ENCODE assay signal across 8 mouse cellular contexts in the genomic region with DNA sequence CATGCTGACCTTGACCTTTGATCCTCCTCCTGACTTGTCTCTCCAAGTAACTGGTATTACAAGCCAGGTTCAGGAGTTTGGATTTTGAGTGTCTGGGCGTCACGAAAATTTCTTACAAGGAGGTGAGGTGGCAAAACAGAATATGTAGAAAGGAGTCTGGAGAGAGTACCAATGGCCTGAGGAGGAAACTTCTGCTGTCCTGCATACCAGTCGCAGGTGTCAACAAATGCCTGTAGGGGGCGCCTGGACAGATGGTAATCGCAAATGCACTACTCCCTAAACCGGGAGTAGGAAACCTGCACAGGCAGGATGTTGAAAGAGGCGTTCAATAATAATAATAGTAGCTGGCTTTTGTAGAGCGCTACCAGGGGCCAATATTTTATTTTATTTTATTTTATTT. TPM values are rescaled to one million over a fixed set of nuclear protein-coding genes. Genes with fewer than 3 reads are reported as not detected.
DNase-seq lines count a peak whose midpoint lies in the region; ATAC-seq and TF ChIP-seq lines count a peak whose summit lies in the region.

No protein-coding gene starts in this region.

- H3K4me2 ChIP-seq in heart, embryonic 11.5 days = no peak overlapping the region

- TF ChIP-seq CTCF in thymus, adult 2 months (IDR thresholded peaks at IDR 0.05; ENCODE audit: borderline replicate concordance, control insufficient read depth, extremely low read depth, insufficient read depth, low read length, poor library complexity) = no peak

- H3K9me3 ChIP-seq in heart, embryonic 11.5 days (replicated peaks; ENCODE audit: control insufficient read depth, low read length) = no peaks in the 10 kb centered on the region

- TF ChIP-seq POLR2A in thymus, adult 2 months (IDR thresholded peaks at IDR 0.05; ENCODE audit: control insufficient read depth, extremely low read depth, insufficient read depth, low read length, poor library complexity) = no peak

- WGBS in heart, embryonic 11.5 days (ENCODE audit: insufficient replicate concordance) = 36% methylated on average over 8 of the region's 8 CpGs
- 31% methylated on average over 8 of the region's 8 CpGs for WGBS in thymus, adult 2 months

- no peak overlapping the region for H3K27ac ChIP-seq in heart, embryonic 11.5 days (ENCODE audit: low read depth, low read length)
- no peak overlapping the region for H3K27ac ChIP-seq in thymus, adult 2 months (ENCODE audit: control insufficient read depth, insufficient read depth, low read length)

- H3K27me3 ChIP-seq in heart, embryonic 11.5 days (ENCODE audit: control insufficient read depth, insufficient read depth, low read length) = peaks cover 24% of the 10 kb centered on the region
- no peaks in the 10 kb centered on the region for H3K27me3 ChIP-seq in thymus, adult 2 months (ENCODE audit: control insufficient read depth, insufficient read depth, low read length)

- peak; percentile 96 for DNase-seq in heart, adult 11 months
- peak; percentile 65 for DNase-seq in CD4-positive helper T cell, adult 2 months (ENCODE audit: low read depth, low spot score)
- DNase-seq in adrenal gland, postnatal 36 days = peak; percentile 81 to 84
- DNase-seq in frontal cortex, postnatal 36 days (ENCODE audit: low spot score in 2 of 2) = peak; percentile 50 to 63
- DNase-seq in layer of hippocampus, adult 9-11 months = peak; percentile 54
- peak; percentile 76 for DNase-seq in thymus, adult 2 months

- no peak overlapping the region for H3K9ac ChIP-seq in heart, embryonic 11.5 days (ENCODE audit: low read depth, low read length)

- ATAC-seq in heart, embryonic 11.5 days (replicated peaks; ENCODE audit: insufficient number of reproducible peaks, low FRiP score, low TSS enrichment) = no peak
- peak; percentile 81; the same call in 1 of the 2 replicates for ATAC-seq in monocyte, adult 5-6 weeks (replicated peaks; ENCODE audit: insufficient number of reproducible peaks, low FRiP score, low TSS enrichment, poor library complexity, severe bottlenecking)

- no peak overlapping the region for H3K4me3 ChIP-seq in heart, embryonic 11.5 days (ENCODE audit: low read depth, low read length)
- no peak overlapping the region for H3K4me3 ChIP-seq in thymus, adult 2 months (ENCODE audit: control insufficient read depth, insufficient read depth, low read length)

- H3K36me3 ChIP-seq in heart, embryonic 11.5 days (ENCODE audit: control insufficient read depth, insufficient read depth, low read length) = no peaks in the 10 kb centered on the region
- no peaks in the 10 kb centered on the region for H3K36me3 ChIP-seq in thymus, adult 2 months (ENCODE audit: control insufficient read depth, insufficient read depth, low read length)

- peaks cover 5% of the 10 kb centered on the region; the same call in 1 of the 2 replicates for H3K4me1 ChIP-seq in heart, embryonic 11.5 days (ENCODE audit: control insufficient read depth, insufficient read depth, low read length)
- H3K4me1 ChIP-seq in thymus, adult 2 months (replicated peaks; ENCODE audit: control insufficient read depth, insufficient read depth, low read length) = peaks cover 2% of the 10 kb centered on the region

RNA-seq across cellular contexts. Expression of a gene that starts 15.3 kb away (rescaled TPM):
- 2.3 and 3.5 TPM in 2 replicates for polyA plus RNA-seq in heart, embryonic 11.5 days (2014; fragmentation: Nextera tagmentation; extraction: Ambion mirVana)
- 1 to 10 TPM in 1 of 2 experiments, under 1 TPM in 1; 0.95 to 1.1 TPM for total RNA-seq in adrenal gland, postnatal 36 days (2021)
- total RNA-seq in monocyte, adult 5-6 weeks (2017) = 0.29 to 0.53 TPM (median 0.38 TPM) in 3 replicates
- polyA plus RNA-seq in thymus, adult 2 months (2012; rRNA removed) = 0.49 and 2.4 TPM in 2 replicates

RNA-seq across cellular contexts. Expression of a gene that starts 15.9 kb away (rescaled TPM):
- 13.9 and 16.0 TPM in 2 replicates for polyA plus RNA-seq in heart, embryonic 11.5 days (2014; fragmentation: Nextera tagmentation; extraction: Ambion mirVana)
- total RNA-seq in adrenal gland, postnatal 36 days (2021) = 10 to 100 TPM; 45.6 to 47.8 TPM
- total RNA-seq in monocyte, adult 5-6 weeks (2017) = 3.0 to 5.9 TPM (median 5.8 TPM) in 3 replicates
- polyA plus RNA-seq in thymus, adult 2 months (2012; rRNA removed) = 252 and 273 TPM in 2 replicates

RNA-seq across cellular contexts. Expression of a gene that starts 28.6 kb away (rescaled TPM):
- 120 and 134 TPM in 2 replicates for polyA plus RNA-seq in heart, embryonic 11.5 days (2014; fragmentation: Nextera tagmentation; extraction: Ambion mirVana)
- total RNA-seq in adrenal gland, postnatal 36 days (2021) = 100 to 1,000 TPM; 874 to 904 TPM
- not detected in 3 replicates for total RNA-seq in monocyte, adult 5-6 weeks (2017)
- polyA plus RNA-seq in thymus, adult 2 months (2012; rRNA removed) = 21.9 and 29.7 TPM in 2 replicates

RNA-seq across cellular contexts. Expression of a gene that starts 31.7 kb away (rescaled TPM):
- 0.65 and 1.0 TPM in 2 replicates for polyA plus RNA-seq in heart, embryonic 11.5 days (2014; fragmentation: Nextera tagmentation; extraction: Ambion mirVana)
- 1 to 10 TPM; 2.6 to 3.3 TPM for total RNA-seq in adrenal gland, postnatal 36 days (2021)
- total RNA-seq in monocyte, adult 5-6 weeks (2017) = not detected in 3 replicates
- 0.20 TPM in 1 of 2 replicates, not detected in the other for polyA plus RNA-seq in thymus, adult 2 months (2012; rRNA removed)

RNA-seq across cellular contexts. Expression of a gene that starts 43.8 kb away (rescaled TPM):
- not detected in 2 replicates for polyA plus RNA-seq in heart, embryonic 11.5 days (2014; fragmentation: Nextera tagmentation; extraction: Ambion mirVana)
- 1 to 10 TPM in 1 of 2 experiments, under 1 TPM in 1; 0.93 to 1.7 TPM for total RNA-seq in adrenal gland, postnatal 36 days (2021)
- total RNA-seq in monocyte, adult 5-6 weeks (2017) = not detected in 3 replicates
- 0.27 and 0.31 TPM in 2 replicates for polyA plus RNA-seq in thymus, adult 2 months (2012; rRNA removed)

Comparison
In these comparisons a context has a peak if more than half of its experiments do, and no peak if none do; other contexts are left out.
1. RNA of a gene that starts 28.6 kb away (total RNA-seq): 874 to 904 TPM in adrenal gland, postnatal 36 days; not detected in monocyte, adult 5-6 weeks; every median in the first group is over 100 times any median in the second.
2. Peak in every context shown above with its lines, with median percentiles within 50 percentile points of each other: DNase-seq.